Mouse (Mus musculus) common myeloid progenitor, adult 5-6 weeks (primary cell): ENCODE results near the gene Sctr. TPM values are rescaled to one million over a fixed set of nuclear protein-coding genes. Genes with fewer than 3 reads are reported as not detected.
A peak's percentile ranks its signal among the peaks of the same experiment; 100 is the strongest.

Experiments used
- ATAC-seq: replicated peaks from 2 replicates; pipeline ENCODE4 v1.8.0; 2016; ENCODE audit warnings: low read depth, mild to moderate bottlenecking, moderate TSS enrichment, inconsistent platforms; ENCODE audit not compliant: poor library complexity, severe bottlenecking
- total RNA-seq: library from RNA; stranded (forward); fragments of 200-1000, 187-1606 nt; gene quantifications from 2 replicates; pipeline ENCODE4 v1.2.3, GENCODE M21; 2017

Gene Sctr
- total RNA-seq, 1 experiment from 2014 or later, result not detected

DNA sequence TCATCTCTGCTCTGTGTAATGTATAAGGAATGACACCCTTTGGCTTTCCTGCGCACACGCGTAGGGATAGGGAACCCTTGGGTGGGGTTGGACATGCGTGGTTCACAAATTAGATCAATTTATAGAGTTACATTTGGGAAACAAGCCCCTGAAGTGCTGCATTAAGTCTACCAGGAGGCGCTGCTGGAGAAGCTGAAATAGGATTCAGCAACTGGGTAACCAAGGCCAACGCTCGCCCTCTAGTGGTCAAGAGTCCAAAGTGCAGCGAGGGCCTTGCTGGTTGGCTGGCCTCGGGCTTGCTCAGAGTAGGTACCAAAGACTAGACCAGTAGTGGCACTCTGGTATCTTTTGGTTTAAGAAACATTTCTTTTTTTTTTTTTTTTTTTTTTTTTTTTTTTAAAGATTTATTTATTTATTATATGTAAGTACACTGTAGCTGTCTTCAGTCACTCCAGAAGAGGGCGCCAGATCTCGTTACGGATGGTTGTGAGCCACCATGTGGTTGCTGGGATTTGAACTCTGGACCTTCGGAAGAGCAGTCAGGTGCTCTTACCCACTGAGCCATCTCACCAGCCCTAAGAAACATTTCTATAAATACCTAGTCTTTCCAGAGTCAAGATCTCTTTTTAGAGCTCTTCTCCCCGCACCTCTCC is 86.9 kb downstream of the Sctr start:
- ATAC-seq, result peak; percentile 91

DNA sequence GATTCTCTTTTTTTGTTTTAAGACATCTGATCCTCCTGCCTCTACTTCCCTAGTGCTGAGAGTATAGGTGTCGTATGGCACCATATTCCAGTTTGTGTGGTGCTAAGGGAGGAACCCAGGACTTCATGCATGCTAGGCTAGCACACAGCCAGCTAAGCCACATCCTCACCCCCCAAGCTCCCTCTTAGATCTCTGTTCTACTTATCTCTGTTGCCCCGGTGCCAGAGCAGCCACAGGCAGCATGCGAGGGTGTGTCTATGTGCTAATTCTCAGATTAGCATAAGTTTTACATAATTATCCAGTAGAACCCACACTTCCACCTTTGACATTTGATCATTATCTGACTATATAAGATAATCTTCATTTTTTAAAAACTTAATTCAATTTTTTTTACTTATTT is 88.2 kb downstream of the Sctr start:
- peak; percentile 47 for ATAC-seq

DNA sequence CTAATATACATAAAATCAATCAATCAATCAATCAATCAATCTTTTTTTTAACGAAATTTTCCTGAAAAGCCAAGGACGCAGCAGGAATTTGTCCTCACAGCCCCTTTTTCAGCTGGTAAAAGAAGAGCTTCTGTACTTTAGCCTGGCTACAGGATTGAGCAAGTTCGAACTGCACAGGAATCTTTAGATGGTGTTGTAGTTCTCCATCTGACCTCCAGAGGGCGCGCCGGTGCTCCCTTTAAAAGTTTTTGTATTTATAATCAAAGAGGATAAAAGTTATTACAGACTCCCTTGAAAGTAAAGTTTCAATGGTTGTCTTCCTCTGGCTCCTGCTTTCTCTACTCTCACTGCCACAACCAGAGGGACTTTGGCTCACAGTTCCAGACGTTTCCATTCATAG is 91.6 kb downstream of the Sctr start:
- ATAC-seq, result no peak

DNA sequence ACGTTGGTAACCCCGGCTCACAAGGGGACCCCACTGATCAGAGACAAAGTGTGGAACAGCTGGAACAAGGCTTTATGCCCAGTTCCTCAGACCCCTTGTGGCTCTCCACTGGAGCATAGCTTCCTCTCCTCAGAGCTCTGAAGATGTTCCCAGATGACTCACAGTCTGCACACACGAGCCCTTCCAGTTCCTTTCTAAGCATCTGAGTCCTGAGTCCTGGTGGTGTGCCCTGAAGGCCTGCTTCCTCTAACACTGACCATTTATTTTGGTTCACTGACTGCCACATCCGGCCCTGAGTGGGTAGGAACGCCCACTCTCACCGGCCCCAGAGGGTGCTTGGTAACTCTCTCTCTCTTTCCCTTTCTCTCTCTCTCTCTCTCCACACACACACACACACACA is 92.8 kb downstream of the Sctr start:
- peak; percentile 89 for ATAC-seq

DNA sequence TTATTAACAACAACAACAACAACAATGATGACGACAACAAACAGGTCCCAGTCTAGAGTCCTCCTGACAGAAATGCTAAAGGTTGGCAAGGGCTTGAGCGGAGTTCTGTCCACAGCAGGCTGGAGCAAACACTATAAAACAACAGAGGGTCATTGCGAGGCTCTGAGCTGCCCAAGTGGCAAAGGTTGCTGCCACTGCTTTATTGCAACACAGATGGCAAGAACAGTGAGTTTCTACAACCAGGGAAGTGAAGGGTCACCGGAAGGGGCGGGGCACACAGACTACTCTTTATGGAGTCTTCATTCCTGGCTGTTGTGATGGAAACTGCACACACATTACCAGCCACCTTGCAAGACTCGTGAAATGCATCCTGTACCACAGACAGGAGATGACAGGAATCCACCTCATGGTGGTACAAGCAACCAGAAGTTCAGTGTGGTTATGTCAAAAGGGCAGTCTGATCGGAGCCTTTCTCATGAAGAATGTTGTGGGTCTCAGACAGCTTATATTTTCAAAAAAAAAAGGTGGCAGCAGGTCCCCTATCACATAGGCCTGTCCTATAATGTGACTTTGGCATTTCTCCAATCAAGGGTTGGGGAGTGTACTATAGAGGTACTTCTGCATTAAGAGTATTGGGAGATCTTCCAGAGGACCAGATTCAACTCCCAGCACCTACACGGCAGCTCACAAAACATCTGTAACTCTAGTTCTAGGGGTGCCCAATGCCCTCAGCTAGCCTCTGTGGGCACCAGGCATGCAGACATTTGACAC is 93.9 kb downstream of the Sctr start:
- ATAC-seq, result peak; percentile 34

- ATAC-seq, result no peak
These were observed 94.5 kb downstream of the Sctr start for GRCm38 (mm10) chr1:120101227-120101609.

GRCm38 (mm10) chr1:120105556-120105959 is 98.9 kb downstream of the Sctr start:
- peak; percentile 58; the same call in 1 of the 2 replicates for ATAC-seq

- no peak for ATAC-seq
These were observed 103.2 kb downstream of the Sctr start for GRCm38 (mm10) chr1:120109741-120110432.

DNA sequence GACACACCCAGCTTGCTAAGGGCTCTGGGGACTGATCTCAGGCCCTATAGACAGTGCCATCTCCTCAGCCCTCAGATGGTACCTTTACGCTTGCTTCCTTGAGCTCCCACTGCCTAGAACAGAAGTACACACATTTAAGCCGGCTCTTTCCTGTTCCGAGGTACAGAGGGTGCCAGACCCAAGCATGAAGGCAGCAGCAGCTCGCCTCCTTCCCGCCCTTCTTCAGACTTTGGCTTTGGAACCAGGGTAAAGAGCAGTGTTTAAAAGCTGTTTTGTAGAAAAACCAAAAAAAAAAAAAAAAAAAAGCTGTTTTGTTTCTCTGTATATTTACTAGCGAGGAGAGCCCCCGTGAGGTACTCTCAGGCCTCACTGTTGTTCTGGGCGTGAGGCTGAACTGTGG is 105.1 kb downstream of the Sctr start:
- no peak for ATAC-seq

- peak; percentile 78 for ATAC-seq
These were observed 105.8 kb downstream of the Sctr start for GRCm38 (mm10) chr1:120112251-120113187.

Other genes with a start within 250 kb of the Sctr start
- gene Ptpn4, start 169.3 kb upstream of the Sctr start, total RNA-seq, result 14.0 and 24.6 TPM in 2 replicates
- gene Tmem177, start 93.7 kb upstream of the Sctr start, total RNA-seq, result 4.1 and 5.3 TPM in 2 replicates
- gene Cfap221, start 9.7 kb upstream of the Sctr start, total RNA-seq, result not detected in 2 replicates
- gene Tmem37, start 67.2 kb downstream of the Sctr start, total RNA-seq, result 0.78 and 0.87 TPM in 2 replicates
- 294 and 313 TPM in 2 replicates for gene Dbi, start 114.2 kb downstream of the Sctr start, total RNA-seq
- gene 3110009E18Rik, start 114.3 kb downstream of the Sctr start, total RNA-seq, result 4.1 and 12.9 TPM in 2 replicates